Mouse (Mus musculus) lung, adult 18-20 months (tissue): Measurements from ENCODE around the gene Utp3.
A peak's percentile ranks its signal among the peaks of the same experiment; 100 is the strongest.

Experiments used
- DNase-seq, 2 experiments: peaks; one replicate each; pipeline ENCODE4 v3.0.0; 2022; ENCODE audit warnings: mixed read lengths in 2 of 2

The Utp3 gene

DNA sequence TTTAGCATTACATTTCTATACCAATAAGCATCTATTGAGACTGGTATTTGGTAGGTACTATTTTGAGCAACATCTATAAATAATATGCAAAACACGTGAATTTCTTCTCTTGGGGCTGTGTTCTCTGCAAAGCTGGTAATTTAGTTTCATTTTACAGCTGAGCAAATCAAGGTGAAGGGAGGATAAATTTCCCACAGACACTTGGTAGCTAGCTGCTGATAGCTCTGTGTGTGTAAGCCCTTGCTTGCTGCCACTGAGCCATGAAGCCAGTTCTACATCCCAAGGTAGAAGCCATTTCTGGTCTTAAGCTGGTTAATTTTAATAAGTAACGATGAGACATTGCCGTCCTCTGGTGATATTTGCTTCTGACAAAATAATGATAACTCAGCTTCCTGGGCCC lies 20.6 kb downstream of the Utp3 start:
- no peak for DNase-seq

- peak; percentile 67 to 80 for DNase-seq
Observed at GRCm38 (mm10) chr5:88575506-88576338, 21.5 kb downstream of the Utp3 start.

DNA sequence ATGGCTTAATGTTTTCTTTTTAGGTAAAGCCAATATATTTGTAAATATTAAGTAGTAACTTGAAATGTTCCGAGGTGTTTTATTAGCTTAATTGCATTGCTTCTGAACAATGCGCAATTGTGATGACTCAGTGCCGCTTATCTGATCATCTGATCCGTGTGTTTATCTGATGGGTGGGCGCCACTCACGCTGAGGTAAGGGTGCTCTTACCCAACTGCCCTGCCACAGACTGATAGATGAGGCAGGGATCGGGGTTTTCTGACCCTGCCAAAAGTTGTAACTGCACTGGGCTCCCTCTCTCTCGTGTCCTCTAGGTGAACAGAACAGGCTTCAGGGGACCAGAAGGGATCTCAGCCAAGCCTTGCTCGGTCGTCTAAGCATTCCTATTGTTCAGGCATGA lies 26.4 kb downstream of the Utp3 start:
- no peak for DNase-seq

- DNase-seq: no peak
Observed at GRCm38 (mm10) chr5:88581343-88581742, 27.1 kb downstream of the Utp3 start.

- DNase-seq: no peak
Observed at GRCm38 (mm10) chr5:88583271-88584031, 29.2 kb downstream of the Utp3 start.

GRCm38 (mm10) chr5:88584061-88584460 lies 29.8 kb downstream of the Utp3 start:
- no peak for DNase-seq

- no peak for DNase-seq
Observed at GRCm38 (mm10) chr5:88586407-88587174, 32.3 kb downstream of the Utp3 start.

- DNase-seq: peak; percentile 26 to 50
Observed at GRCm38 (mm10) chr5:88587211-88587934, 33.1 kb downstream of the Utp3 start.

- no peak for DNase-seq
Observed at GRCm38 (mm10) chr5:88588481-88588880, 34.2 kb downstream of the Utp3 start.

GRCm38 (mm10) chr5:88593421-88594172 lies 39.3 kb downstream of the Utp3 start:
- DNase-seq: no peak

DNA sequence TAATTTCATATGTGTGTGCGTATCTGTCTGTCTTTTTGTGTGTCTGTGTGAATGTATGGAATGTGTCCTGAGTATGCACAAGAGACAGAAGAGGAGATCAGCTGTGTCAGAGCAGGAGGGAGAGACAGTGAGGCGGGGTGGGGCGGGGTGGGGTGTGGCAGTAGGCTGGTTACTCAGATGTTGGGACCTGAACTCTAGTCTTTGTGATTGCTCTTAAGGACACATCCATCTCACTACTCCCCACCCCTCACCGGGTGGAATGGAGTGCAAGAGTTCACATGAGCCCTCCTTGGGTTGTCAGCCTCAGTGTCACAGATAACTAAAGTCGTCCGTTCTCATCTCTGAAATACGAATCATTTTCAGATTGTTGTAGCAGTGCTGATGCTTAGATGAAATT lies 39.9 kb downstream of the Utp3 start:
- DNase-seq: no peak

- peak; percentile 11 to 29 for DNase-seq
Observed at GRCm38 (mm10) chr5:88595537-88596455, 41.5 kb downstream of the Utp3 start.

DNA sequence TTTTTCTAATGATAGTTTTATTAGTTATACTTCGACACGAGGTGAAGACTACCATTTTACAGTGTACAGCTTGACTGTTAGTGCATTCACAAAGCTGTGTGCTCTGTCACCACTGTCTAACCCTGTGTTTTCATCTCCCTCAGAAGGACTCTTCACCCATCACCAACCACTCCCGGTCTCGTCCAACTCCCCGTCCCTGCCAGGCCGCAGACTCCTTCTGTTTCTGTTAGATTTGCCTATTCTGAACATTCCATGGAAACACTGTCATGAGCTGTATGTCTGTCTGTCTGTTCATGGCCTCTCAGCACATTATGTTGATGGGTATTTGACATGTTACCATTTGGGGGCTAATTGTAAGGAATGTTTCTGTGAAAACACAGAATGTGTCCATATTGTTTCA lies 44.7 kb downstream of the Utp3 start:
- no peak for DNase-seq

GRCm38 (mm10) chr5:88602030-88602429 lies 47.8 kb downstream of the Utp3 start:
- DNase-seq: no peak

- no peak for DNase-seq
Observed at GRCm38 (mm10) chr5:88602713-88603112, 48.5 kb downstream of the Utp3 start.

DNA sequence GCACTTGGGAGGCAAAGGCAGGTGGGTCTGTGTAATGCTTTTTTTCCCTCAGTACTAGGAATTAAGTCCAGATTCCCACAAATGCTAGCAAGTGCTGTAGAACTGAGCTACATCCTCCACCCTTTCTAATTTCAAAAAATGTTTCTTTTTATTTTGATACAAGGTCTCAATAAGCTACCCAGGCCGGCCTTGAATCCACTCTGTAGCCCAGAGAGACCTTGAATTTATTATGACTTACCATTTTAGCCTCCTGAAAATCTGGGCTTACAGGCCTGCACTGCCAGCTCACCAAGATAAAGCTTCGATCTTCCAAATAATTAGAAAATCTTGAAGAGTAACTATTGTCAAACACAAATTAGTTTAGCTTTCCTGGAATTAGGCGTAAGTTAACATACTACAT lies 49.8 kb downstream of the Utp3 start:
- no peak for DNase-seq

- no peak for DNase-seq
Observed at GRCm38 (mm10) chr5:88604641-88605358, 50.5 kb downstream of the Utp3 start.
